Mouse (Mus musculus) C2C12 (cell line): ENCODE data around the gene Nav2. TPM values are rescaled to one million over a fixed set of nuclear protein-coding genes. Genes with fewer than 3 reads are reported as not detected.

ENCODE experiments used
- H3K27me3 ChIP-seq: one replicate; pipeline ENCODE4 v1.6.1; 2011; ENCODE audit not compliant: control insufficient read depth, insufficient read depth, insufficient read length
- H3K36me3 ChIP-seq: one replicate; pipeline ENCODE4 v1.6.1; 2011; ENCODE audit not compliant: control insufficient read depth, insufficient read depth
- H3K4me3 ChIP-seq: one replicate; pipeline ENCODE4 v1.5.1; 2011; ENCODE audit warnings: mild to moderate bottlenecking, control low read depth; ENCODE audit not compliant: poor library complexity, insufficient read depth, severe bottlenecking
- H3K79me2 ChIP-seq: one replicate; pipeline ENCODE4 v1.6.1; 2011; ENCODE audit not compliant: control insufficient read depth, insufficient read depth
- H3K79me3 ChIP-seq: one replicate; pipeline ENCODE4 v1.6.1; 2011; ENCODE audit warnings: low read depth, control low read depth
- H3ac ChIP-seq: one replicate; pipeline ENCODE3; 2011; ENCODE audit warnings: low read depth; ENCODE audit not compliant: control insufficient read depth, insufficient read length
- CEBPB ChIP-seq: IDR thresholded peaks from one replicate; pipeline ENCODE4 v1.6.1; 2011; ENCODE audit warnings: low read depth, mild to moderate bottlenecking, control low read depth, moderate library complexity
- CTCF ChIP-seq: IDR thresholded peaks from one replicate; pipeline ENCODE4 v1.5.1; 2011; ENCODE audit not compliant: control insufficient read depth, insufficient read depth, insufficient read length
- FOSL1 ChIP-seq: IDR thresholded peaks from one replicate; pipeline ENCODE4 v1.8.0; 2011; ENCODE audit warnings: mild to moderate bottlenecking, low read length; ENCODE audit not compliant: poor library complexity, insufficient read depth, severe bottlenecking
- MAX ChIP-seq: IDR thresholded peaks from one replicate; pipeline ENCODE4 v1.6.1; 2011; ENCODE audit warnings: mild to moderate bottlenecking, control low read depth
- MYOD1 ChIP-seq: IDR thresholded peaks from one replicate; pipeline ENCODE4 v1.6.1; 2011; ENCODE audit warnings: low read depth; ENCODE audit not compliant: control insufficient read depth, insufficient read length
- MYOG ChIP-seq: IDR thresholded peaks from one replicate; pipeline ENCODE4 v1.6.1; 2011; ENCODE audit not compliant: control insufficient read depth, insufficient read length; ENCODE audit errors: extremely low read depth
- USF1 ChIP-seq: IDR thresholded peaks from one replicate; pipeline ENCODE4 v1.6.1; 2011; ENCODE audit warnings: low read depth, mild to moderate bottlenecking, control low read depth, moderate library complexity
- polyA plus RNA-seq: library from polyadenylated mRNA; unstranded; fragments of >200 nt; fragmentation: generic; extraction: Trizol; gene quantifications from one replicate; pipeline ENCODE4 v1.2.1, GENCODE M21; 2012; ENCODE audit warnings: missing spikeins

Nav2 gene
- polyA plus RNA-seq, 1 experiment: 4.7 TPM

GRCm38 (mm10) chr7:48900408-48901167 is 7.9 kb upstream of the Nav2 start:
- Histone ChIP-seq H3K27me3 (no peaks in the 10 kb centered on the region), H3K79me3 (no peaks in the 10 kb centered on the region), H3K36me3 (no peaks in the 10 kb centered on the region), H3K79me2 (no peaks in the 10 kb centered on the region), H3K4me3 (no peak overlapping the region), H3ac (peak overlapping the region; percentile 8)
- TF ChIP-seq MAX (no peak), FOSL1 (no peak), MYOD1 (no peak), CTCF (no peak), CEBPB (no peak), USF1 (no peak), MYOG (no peak)

DNA sequence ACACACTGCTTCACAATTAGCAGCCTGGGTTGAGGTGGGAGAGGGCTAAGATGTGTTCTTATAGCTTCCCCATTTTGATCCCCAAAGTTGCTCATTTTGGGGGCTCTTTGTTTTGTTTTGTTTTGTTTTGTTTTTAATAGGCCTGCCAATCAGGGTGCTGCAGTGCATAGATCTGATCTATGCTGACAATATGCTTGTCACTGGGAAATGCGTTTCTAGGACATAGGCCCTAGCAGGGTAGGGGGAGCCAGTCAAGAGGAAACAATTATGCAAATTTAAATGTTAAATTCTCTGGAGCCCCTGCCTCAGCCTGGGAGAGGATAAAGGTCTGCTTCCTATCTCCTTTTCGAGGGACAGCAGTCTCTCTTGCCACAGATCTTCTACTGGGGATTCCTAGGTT is 6.1 kb upstream of the Nav2 start:
- no peaks in the 10 kb centered on the region for H3K79me2 ChIP-seq
- H3K79me3 ChIP-seq: no peaks in the 10 kb centered on the region
- TF ChIP-seq FOSL1: no peak
- TF ChIP-seq MAX: no peak
- no peak for TF ChIP-seq MYOD1
- TF ChIP-seq CTCF: no peak
- no peak for TF ChIP-seq CEBPB
- no peak for TF ChIP-seq USF1
- no peak for TF ChIP-seq MYOG
- H3K27me3 ChIP-seq: no peaks in the 10 kb centered on the region
- no peak overlapping the region for H3ac ChIP-seq
- H3K36me3 ChIP-seq: no peaks in the 10 kb centered on the region
- no peak overlapping the region for H3K4me3 ChIP-seq

DNA sequence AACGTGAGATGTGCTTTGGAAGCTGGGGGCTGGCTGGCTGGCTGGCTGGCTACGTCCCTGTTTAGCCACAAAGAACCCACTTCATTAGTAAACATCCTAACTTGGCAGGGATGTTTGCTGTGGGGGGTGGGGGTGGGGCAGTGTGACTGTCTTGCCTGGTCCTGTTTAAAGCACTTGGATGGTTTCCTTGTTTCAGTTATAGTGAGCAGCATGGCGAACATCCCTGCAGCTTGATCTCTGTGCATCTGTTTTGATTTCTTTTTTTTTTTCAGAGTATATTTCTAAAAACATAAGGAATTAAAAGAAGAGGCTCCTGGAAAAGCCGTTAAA is 791 bp downstream of the Nav2 start:
- Histone ChIP-seq H3ac (no peak overlapping the region), H3K4me3 (no peak overlapping the region), H3K79me3 (no peaks in the 10 kb centered on the region), H3K27me3 (no peaks in the 10 kb centered on the region), H3K36me3 (no peaks in the 10 kb centered on the region), H3K79me2 (no peaks in the 10 kb centered on the region)
- TF ChIP-seq USF1 (no peak), CTCF (no peak), FOSL1 (no peak), MYOG (no peak), CEBPB (no peak), MAX (no peak), MYOD1 (no peak)

DNA sequence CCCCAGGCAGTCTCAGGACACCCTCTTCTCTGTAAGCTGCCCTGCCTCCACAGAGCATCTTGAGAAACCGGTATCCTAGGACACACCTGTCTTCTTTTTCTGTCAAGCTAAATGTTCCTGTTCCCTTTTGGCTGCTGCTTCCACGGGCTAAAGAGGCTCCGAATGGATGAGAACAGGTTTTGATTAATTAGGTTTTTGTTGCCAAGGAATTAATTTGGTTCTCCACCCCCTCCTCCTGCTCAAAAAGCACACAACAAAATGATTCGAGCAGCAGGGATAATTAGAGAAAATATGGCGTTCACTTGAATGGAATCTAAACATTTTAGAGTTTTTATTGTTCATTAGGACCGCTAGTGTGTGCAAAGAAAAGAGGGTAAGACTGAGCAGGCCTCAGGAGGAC is 1.8 kb downstream of the Nav2 start:
- Histone ChIP-seq H3K79me3 (no peaks in the 10 kb centered on the region), H3K79me2 (no peaks in the 10 kb centered on the region), H3K27me3 (no peaks in the 10 kb centered on the region), H3K36me3 (no peaks in the 10 kb centered on the region), H3ac (no peak overlapping the region), H3K4me3 (no peak overlapping the region)
- TF ChIP-seq MAX: no peak
- TF ChIP-seq MYOG: no peak
- TF ChIP-seq MYOD1: no peak
- no peak for TF ChIP-seq USF1
- no peak for TF ChIP-seq CTCF
- no peak for TF ChIP-seq FOSL1
- no peak for TF ChIP-seq CEBPB

- Histone ChIP-seq H3K36me3 (no peaks in the 10 kb centered on the region), H3K79me3 (no peaks in the 10 kb centered on the region), H3K27me3 (no peaks in the 10 kb centered on the region), H3K79me2 (no peaks in the 10 kb centered on the region), H3ac (no peak overlapping the region), H3K4me3 (no peak overlapping the region)
- TF ChIP-seq MYOD1 (no peak), USF1 (no peak), CEBPB (no peak), MYOG (no peak), MAX (no peak), CTCF (no peak), FOSL1 (no peak)
Observed at GRCm38 (mm10) chr7:48911146-48911545, 2.6 kb downstream of the Nav2 start.
